Mouse (Mus musculus): ENCODE results near the gene Cntn3. TPM values are rescaled to one million over a fixed set of nuclear protein-coding genes. Genes with fewer than 3 reads are reported as not detected.

Gene Cntn3
- polyA plus RNA-seq, 1 experiment from 2014 or later: 1.6 TPM

GRCm38 (mm10) chr6:102555814-102556437 is 17.0 kb downstream of the Cntn3 start:
- Histone ChIP-seq H3K9ac (no peak overlapping the region), H3K9me3 (no peaks in the 10 kb centered on the region), H3K27me3 (replicated peaks) (no peaks in the 10 kb centered on the region), H3K27ac (no peak overlapping the region), H3K36me3 (no peaks in the 10 kb centered on the region), H3K4me2 (replicated peaks) (no peak overlapping the region), H3K4me1 (replicated peaks) (no peaks in the 10 kb centered on the region), H3K4me3 (replicated peaks) (no peak overlapping the region)
- 83% methylated on average over 4 of the region's 4 CpGs for WGBS
- ATAC-seq: no peak

- no peaks in the 10 kb centered on the region for H3K4me1 ChIP-seq (replicated peaks)
- 72% methylated on average over 3 of the region's 3 CpGs for WGBS
- no peak overlapping the region for H3K4me2 ChIP-seq (replicated peaks)
- H3K27ac ChIP-seq: no peak overlapping the region
- H3K9ac ChIP-seq: no peak overlapping the region
- no peak for ATAC-seq
- H3K27me3 ChIP-seq (replicated peaks): no peaks in the 10 kb centered on the region
- no peaks in the 10 kb centered on the region for H3K9me3 ChIP-seq
- H3K4me3 ChIP-seq (replicated peaks): no peak overlapping the region
- no peaks in the 10 kb centered on the region for H3K36me3 ChIP-seq
Observed at GRCm38 (mm10) chr6:102555067-102555657, 17.7 kb downstream of the Cntn3 start.

GRCm38 (mm10) chr6:102541633-102542412 is 31.1 kb downstream of the Cntn3 start:
- Histone ChIP-seq H3K4me3 (replicated peaks) (no peak overlapping the region), H3K27me3 (replicated peaks) (no peaks in the 10 kb centered on the region), H3K36me3 (no peaks in the 10 kb centered on the region), H3K4me1 (replicated peaks) (no peaks in the 10 kb centered on the region), H3K27ac (no peak overlapping the region), H3K4me2 (replicated peaks) (no peak overlapping the region), H3K9ac (no peak overlapping the region), H3K9me3 (no peaks in the 10 kb centered on the region)
- ATAC-seq: no peak
- 72% methylated on average over 7 of the region's 7 CpGs for WGBS

GRCm38 (mm10) chr6:102535599-102535998 is 37.3 kb downstream of the Cntn3 start:
- WGBS: 74% methylated on average over 4 of the region's 4 CpGs
- no peak overlapping the region for H3K9ac ChIP-seq
- no peak for ATAC-seq
- H3K4me1 ChIP-seq (replicated peaks): no peaks in the 10 kb centered on the region
- H3K36me3 ChIP-seq: no peaks in the 10 kb centered on the region
- no peak overlapping the region for H3K4me3 ChIP-seq (replicated peaks)
- no peak overlapping the region for H3K27ac ChIP-seq
- H3K9me3 ChIP-seq: no peaks in the 10 kb centered on the region
- H3K4me2 ChIP-seq (replicated peaks): no peak overlapping the region
- H3K27me3 ChIP-seq (replicated peaks): no peaks in the 10 kb centered on the region

- 67% methylated on average over 2 of the region's 2 CpGs for WGBS
- Histone ChIP-seq H3K4me2 (replicated peaks) (no peak overlapping the region), H3K27ac (no peak overlapping the region), H3K4me1 (replicated peaks) (no peaks in the 10 kb centered on the region), H3K27me3 (replicated peaks) (no peaks in the 10 kb centered on the region), H3K36me3 (no peaks in the 10 kb centered on the region), H3K4me3 (replicated peaks) (no peak overlapping the region), H3K9me3 (no peaks in the 10 kb centered on the region), H3K9ac (no peak overlapping the region)
- no peak for ATAC-seq
Observed at GRCm38 (mm10) chr6:102523037-102523436, 49.9 kb downstream of the Cntn3 start.

GRCm38 (mm10) chr6:102520977-102521376 is 51.9 kb downstream of the Cntn3 start:
- no peak overlapping the region for H3K9ac ChIP-seq
- H3K27me3 ChIP-seq (replicated peaks): no peaks in the 10 kb centered on the region
- no peaks in the 10 kb centered on the region for H3K9me3 ChIP-seq
- H3K4me1 ChIP-seq (replicated peaks): no peaks in the 10 kb centered on the region
- H3K4me2 ChIP-seq (replicated peaks): no peak overlapping the region
- ATAC-seq: no peak
- H3K27ac ChIP-seq: no peak overlapping the region
- no peaks in the 10 kb centered on the region for H3K36me3 ChIP-seq
- 44% methylated on average over 2 of the region's 2 CpGs for WGBS
- no peak overlapping the region for H3K4me3 ChIP-seq (replicated peaks)

GRCm38 (mm10) chr6:102515231-102515630 is 57.7 kb downstream of the Cntn3 start:
- no peak for ATAC-seq
- Histone ChIP-seq H3K4me3 (replicated peaks) (no peak overlapping the region), H3K9me3 (no peaks in the 10 kb centered on the region), H3K27ac (no peak overlapping the region), H3K9ac (no peak overlapping the region), H3K4me1 (replicated peaks) (no peaks in the 10 kb centered on the region), H3K4me2 (replicated peaks) (no peak overlapping the region), H3K27me3 (replicated peaks) (no peaks in the 10 kb centered on the region), H3K36me3 (no peaks in the 10 kb centered on the region)
- 67% methylated on average over 2 of the region's 2 CpGs for WGBS

- Histone ChIP-seq H3K27me3 (replicated peaks) (no peaks in the 10 kb centered on the region), H3K27ac (no peak overlapping the region), H3K4me2 (replicated peaks) (no peak overlapping the region), H3K9me3 (no peaks in the 10 kb centered on the region), H3K36me3 (no peaks in the 10 kb centered on the region), H3K4me3 (replicated peaks) (no peak overlapping the region), H3K4me1 (replicated peaks) (no peaks in the 10 kb centered on the region), H3K9ac (no peak overlapping the region)
- ATAC-seq: no peak
- 83% methylated on average over 1 of the region's 1 CpGs for WGBS
Observed at GRCm38 (mm10) chr6:102512085-102512484, 60.8 kb downstream of the Cntn3 start.

GRCm38 (mm10) chr6:102485509-102485908 is 87.4 kb downstream of the Cntn3 start:
- Histone ChIP-seq H3K4me2 (replicated peaks) (no peak overlapping the region), H3K27ac (no peak overlapping the region), H3K36me3 (no peaks in the 10 kb centered on the region), H3K9ac (no peak overlapping the region), H3K27me3 (replicated peaks) (no peaks in the 10 kb centered on the region), H3K4me3 (replicated peaks) (no peak overlapping the region), H3K9me3 (no peaks in the 10 kb centered on the region), H3K4me1 (replicated peaks) (no peaks in the 10 kb centered on the region)
- ATAC-seq: no peak

- no peaks in the 10 kb centered on the region for H3K9me3 ChIP-seq
- no peaks in the 10 kb centered on the region for H3K27me3 ChIP-seq (replicated peaks)
- no peak overlapping the region for H3K4me3 ChIP-seq (replicated peaks)
- WGBS: 68% methylated on average over 8 of the region's 8 CpGs
- H3K9ac ChIP-seq: no peak overlapping the region
- H3K27ac ChIP-seq: no peak overlapping the region
- ATAC-seq: peak; percentile 70; the same call in 1 of the 2 replicates
- no peaks in the 10 kb centered on the region for H3K4me1 ChIP-seq (replicated peaks)
- H3K36me3 ChIP-seq: no peaks in the 10 kb centered on the region
- H3K4me2 ChIP-seq (replicated peaks): no peak overlapping the region
Observed at GRCm38 (mm10) chr6:102478320-102479080, 94.4 kb downstream of the Cntn3 start.

- Histone ChIP-seq H3K9me3 (no peaks in the 10 kb centered on the region), H3K4me3 (replicated peaks) (no peak overlapping the region), H3K27ac (no peak overlapping the region), H3K27me3 (replicated peaks) (no peaks in the 10 kb centered on the region), H3K9ac (no peak overlapping the region), H3K4me2 (replicated peaks) (no peak overlapping the region), H3K4me1 (replicated peaks) (no peaks in the 10 kb centered on the region), H3K36me3 (no peaks in the 10 kb centered on the region)
- 83% methylated on average over 4 of the region's 4 CpGs for WGBS
- no peak for ATAC-seq
Observed at GRCm38 (mm10) chr6:102438353-102438752, 134.5 kb downstream of the Cntn3 start.

- no peaks in the 10 kb centered on the region for H3K27me3 ChIP-seq (replicated peaks)
- no peak overlapping the region for H3K9ac ChIP-seq
- no peaks in the 10 kb centered on the region for H3K9me3 ChIP-seq
- no peak overlapping the region for H3K27ac ChIP-seq
- H3K4me1 ChIP-seq (replicated peaks): no peaks in the 10 kb centered on the region
- H3K4me3 ChIP-seq (replicated peaks): no peak overlapping the region
- H3K4me2 ChIP-seq (replicated peaks): no peak overlapping the region
- WGBS: 58% methylated on average over 1 of the region's 1 CpGs
- ATAC-seq: no peak
- H3K36me3 ChIP-seq: no peaks in the 10 kb centered on the region
Observed at GRCm38 (mm10) chr6:102427549-102427948, 145.4 kb downstream of the Cntn3 start.

Data from intestine, embryonic 15.5 days (tissue).